Mouse (Mus musculus) urinary bladder, postnatal 25 days (tissue): ENCODE results near the gene Ces2h.
"Not testable (repeated sequence)": the region's sequence is repeated elsewhere in the genome, so short reads cannot be mapped to it uniquely, and the experiment has no call there.

Experiments used
- DNase-seq: peaks from one replicate; pipeline ENCODE4 v3.0.0; 2022; ENCODE audit warnings: low spot score

Gene Ces2h

GRCm38 (mm10) chr8:105000586-105000985 is at the start of gene Ces2h:
Gene Ces2h (plus strand): TSS chr8:105000853.
- no peak for DNase-seq

GRCm38 (mm10) chr8:104961537-104961961 is 39.1 kb upstream of the Ces2h start, which contains the start of gene Ces2g:
Gene Ces2g (plus strand): TSS chr8:104961718.
- DNase-seq = peak; percentile 24

GRCm38 (mm10) chr8:104962229-104962901 is 38.3 kb upstream of the Ces2h start:
- no peak for DNase-seq

GRCm38 (mm10) chr8:104963375-104963894 is 37.2 kb upstream of the Ces2h start:
- no peak for DNase-seq

- DNase-seq = no peak
These were observed 16.5 kb upstream of the Ces2h start for GRCm38 (mm10) chr8:104984126-104984525.

- DNase-seq = no peak
These were observed 15.7 kb upstream of the Ces2h start for GRCm38 (mm10) chr8:104984942-104985341.

- DNase-seq = no peak
These were observed 2.5 kb upstream of the Ces2h start for GRCm38 (mm10) chr8:104998191-104998590.

- DNase-seq = no peak
These were observed 1.5 kb upstream of the Ces2h start for GRCm38 (mm10) chr8:104999183-104999582.

GRCm38 (mm10) chr8:105010000-105010399 is 9.3 kb downstream of the Ces2h start:
- no peak for DNase-seq

GRCm38 (mm10) chr8:105011136-105011535 is 10.5 kb downstream of the Ces2h start:
- DNase-seq = no peak

- DNase-seq = no peak
These were observed 13.7 kb downstream of the Ces2h start for GRCm38 (mm10) chr8:105014391-105014790.

- DNase-seq = no peak
These were observed 21.3 kb downstream of the Ces2h start for GRCm38 (mm10) chr8:105021954-105022353.

- no peak for DNase-seq
These were observed 22.4 kb downstream of the Ces2h start for GRCm38 (mm10) chr8:105023087-105023486.

GRCm38 (mm10) chr8:105025050-105025449 is 24.4 kb downstream of the Ces2h start:
- DNase-seq = no peak

- DNase-seq = no peak
These were observed 42.9 kb downstream of the Ces2h start for GRCm38 (mm10) chr8:105043510-105043909.

GRCm38 (mm10) chr8:105045824-105046401 is 45.3 kb downstream of the Ces2h start:
- DNase-seq = no peak

- DNase-seq = no peak
These were observed 47.8 kb downstream of the Ces2h start, which contains the start of gene Ces3a for GRCm38 (mm10) chr8:105048371-105048854. Gene Ces3a (plus strand): TSS chr8:105048601.

GRCm38 (mm10) chr8:105056211-105056610 is 55.6 kb downstream of the Ces2h start:
- no peak for DNase-seq

- no peak for DNase-seq
These were observed 59.4 kb downstream of the Ces2h start for GRCm38 (mm10) chr8:105060056-105060455.

- peak; percentile 11 for DNase-seq
These were observed 66.1 kb downstream of the Ces2h start for GRCm38 (mm10) chr8:105066761-105067160.

GRCm38 (mm10) chr8:105067905-105068304 is 67.3 kb downstream of the Ces2h start:
- not testable (repeated sequence) for DNase-seq

- DNase-seq = no peak
These were observed 68.3 kb downstream of the Ces2h start for GRCm38 (mm10) chr8:105068971-105069370.
